Mouse (Mus musculus) hindbrain, embryonic 12.5 days (tissue): ENCODE measurements around the gene Ccdc130. TPM values are rescaled to one million over a fixed set of nuclear protein-coding genes. Genes with fewer than 3 reads are reported as not detected.

ENCODE experiments used
- ATAC-seq: fragments of 200-750 bp; cut with Nextera tagmentation; 2 replicates; pipeline ENCODE4 v1.8.0; 2017; ENCODE audit warnings: moderate TSS enrichment; ENCODE audit not compliant: low FRiP score
- H3K27ac ChIP-seq: fragments of 300-500 bp; sonication (generic); 2 replicates; pipeline ENCODE4 v1.5.1; 2016; ENCODE audit warnings: mild to moderate bottlenecking
- H3K27me3 ChIP-seq: fragments of 300-500 bp; sonication (generic); 2 replicates; pipeline ENCODE4 v1.6.1; 2016; ENCODE audit warnings: mild to moderate bottlenecking
- H3K36me3 ChIP-seq: fragments of 300-500 bp; sonication (generic); 2 replicates; pipeline ENCODE4 v1.6.1; 2016; ENCODE audit warnings: mild to moderate bottlenecking
- H3K4me1 ChIP-seq: fragments of 300-500 bp; sonication (generic); 2 replicates; pipeline ENCODE4 v1.6.1; 2016
- H3K4me2 ChIP-seq: fragments of 300-500 bp; sonication (generic); replicated peaks from 2 replicates; pipeline ENCODE4 v1.6.1; 2016; ENCODE audit warnings: mild to moderate bottlenecking
- H3K4me3 ChIP-seq: fragments of 300-500 bp; sonication (generic); 2 replicates; pipeline ENCODE4 v1.5.1; 2016; ENCODE audit warnings: mild to moderate bottlenecking
- H3K9ac ChIP-seq: fragments of 300-500 bp; sonication (generic); 2 replicates; pipeline ENCODE4 v1.6.1; 2016; ENCODE audit warnings: mild to moderate bottlenecking, moderate library complexity
- H3K9me3 ChIP-seq: fragments of 300-500 bp; sonication (generic); replicated peaks from 2 replicates; pipeline ENCODE4 v1.6.1; 2016; ENCODE audit warnings: mild to moderate bottlenecking
- WGBS: fragments of 180-500 bp; shearing (Covaris S2); methylation state at CpG from one replicate; pipeline ENCODE4 v1.1.7; 2016; 5-methylcytosine and 5-hydroxymethylcytosine counted together
- polyA plus RNA-seq: library from polyadenylated mRNA; unstranded; fragments of >200 nt; fragmentation: Nextera tagmentation; extraction: Ambion mirVana; gene quantifications from 2 replicates; pipeline ENCODE4 v1.2.1, GENCODE M21; 2016

Ccdc130 gene
- polyA plus RNA-seq, 1 experiment from 2014 or later = 22.0 TPM

DNA sequence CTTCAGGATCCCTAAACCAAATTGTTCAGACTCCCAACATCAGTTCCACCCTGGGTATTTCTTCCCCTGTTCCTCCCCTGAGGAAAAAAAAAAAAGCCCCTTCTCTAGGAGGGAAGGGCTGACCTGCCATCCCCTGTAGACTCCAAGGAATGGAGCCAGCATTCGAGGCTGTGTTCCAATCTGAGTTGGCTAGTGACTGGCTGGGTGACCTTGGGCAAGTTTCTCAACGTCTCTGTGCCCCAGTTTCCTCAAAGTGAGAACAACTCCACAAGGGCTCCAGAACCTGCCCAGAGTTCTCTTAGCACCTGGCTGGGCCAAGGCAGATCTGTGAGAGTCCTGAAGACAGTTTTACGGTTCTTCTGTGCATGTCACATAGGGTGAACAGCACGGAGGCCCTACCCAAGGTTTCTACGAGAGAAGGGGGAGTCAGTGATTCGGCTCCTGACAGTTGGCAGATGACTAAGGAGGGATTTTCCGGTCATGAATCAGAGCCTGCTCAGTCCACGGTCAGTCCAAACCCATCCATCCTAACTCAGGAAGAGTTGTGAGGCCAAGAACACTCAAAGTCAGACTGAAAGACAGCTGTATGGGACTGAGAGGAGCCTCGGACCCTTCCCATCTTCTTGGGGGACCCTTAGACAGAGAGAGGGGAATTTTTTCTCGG, 34.3 kb downstream of the Ccdc130 start:
- H3K9me3 ChIP-seq = no peaks in the 10 kb centered on the region
- H3K4me3 ChIP-seq = peak overlapping the region; percentile 94
- peak overlapping the region; percentile 92 for H3K4me2 ChIP-seq

DNA sequence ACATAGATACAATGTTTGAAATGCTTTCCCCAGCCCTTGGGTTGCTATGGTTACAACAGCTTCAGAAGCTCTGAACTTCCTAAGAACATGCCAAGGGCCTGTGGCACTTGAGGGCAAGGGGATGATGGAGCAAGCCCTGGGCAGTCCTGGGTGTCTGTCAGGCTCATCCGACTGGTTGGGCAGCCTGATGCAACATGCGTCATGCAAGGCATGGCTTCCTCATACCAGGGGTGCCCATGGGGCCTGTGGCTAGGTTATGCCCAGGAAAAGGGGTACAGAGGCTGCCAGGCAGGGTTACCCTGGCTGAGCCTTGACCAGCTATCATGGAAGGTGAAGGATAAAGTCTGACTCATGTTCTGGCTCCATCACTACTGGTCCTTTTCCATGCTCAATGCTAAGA, 37.1 kb downstream of the Ccdc130 start:
- Histone ChIP-seq H3K27ac (no peak overlapping the region), H3K36me3 (peaks cover 63% of the 10 kb centered on the region), H3K27me3 (no peaks in the 10 kb centered on the region), H3K4me1 (peaks cover 27% of the 10 kb centered on the region), H3K9ac (no peak overlapping the region), H3K4me3 (no peak overlapping the region), H3K4me2 (no peak overlapping the region), H3K9me3 (no peaks in the 10 kb centered on the region)
- WGBS = 95% methylated on average over 2 of the region's 2 CpGs
- ATAC-seq = no peak

More for the DNA sequence above, 34.3 kb downstream of the Ccdc130 start:
- Histone ChIP-seq H3K9ac (peak overlapping the region; percentile 99), H3K27me3 (no peaks in the 10 kb centered on the region), H3K4me1 (peaks cover 28% of the 10 kb centered on the region), H3K27ac (no peak overlapping the region), H3K36me3 (peaks cover 35% of the 10 kb centered on the region)
- WGBS = 35% methylated on average over 10 of the region's 10 CpGs
- ATAC-seq = no peak

DNA sequence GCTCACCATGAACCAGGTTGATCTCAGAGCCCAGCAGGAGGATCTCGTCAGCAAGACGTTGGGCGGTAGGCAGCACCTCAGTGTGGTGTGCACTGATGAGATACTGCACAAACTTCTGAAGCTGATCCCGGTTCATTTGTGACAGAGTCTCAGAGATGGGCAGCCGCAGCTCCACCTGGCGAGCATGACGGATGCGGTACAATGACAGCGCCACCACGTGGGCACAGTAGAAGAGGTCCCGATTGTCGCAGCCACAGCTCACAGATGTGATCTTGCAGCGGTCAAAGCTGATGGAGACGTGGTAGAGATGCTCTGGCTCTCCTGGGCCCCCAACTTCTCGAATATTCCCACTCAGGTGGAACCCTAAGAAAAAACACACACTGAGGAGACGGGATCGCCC, 39.4 kb downstream of the Ccdc130 start:
- Histone ChIP-seq H3K9ac (no peak overlapping the region), H3K4me3 (no peak overlapping the region), H3K9me3 (no peaks in the 10 kb centered on the region), H3K27me3 (no peaks in the 10 kb centered on the region), H3K4me2 (no peak overlapping the region), H3K36me3 (peaks cover 85% of the 10 kb centered on the region), H3K4me1 (peaks cover 16% of the 10 kb centered on the region), H3K27ac (no peak overlapping the region)
- 81% methylated on average over 17 of the region's 17 CpGs for WGBS
- ATAC-seq = no peak

DNA sequence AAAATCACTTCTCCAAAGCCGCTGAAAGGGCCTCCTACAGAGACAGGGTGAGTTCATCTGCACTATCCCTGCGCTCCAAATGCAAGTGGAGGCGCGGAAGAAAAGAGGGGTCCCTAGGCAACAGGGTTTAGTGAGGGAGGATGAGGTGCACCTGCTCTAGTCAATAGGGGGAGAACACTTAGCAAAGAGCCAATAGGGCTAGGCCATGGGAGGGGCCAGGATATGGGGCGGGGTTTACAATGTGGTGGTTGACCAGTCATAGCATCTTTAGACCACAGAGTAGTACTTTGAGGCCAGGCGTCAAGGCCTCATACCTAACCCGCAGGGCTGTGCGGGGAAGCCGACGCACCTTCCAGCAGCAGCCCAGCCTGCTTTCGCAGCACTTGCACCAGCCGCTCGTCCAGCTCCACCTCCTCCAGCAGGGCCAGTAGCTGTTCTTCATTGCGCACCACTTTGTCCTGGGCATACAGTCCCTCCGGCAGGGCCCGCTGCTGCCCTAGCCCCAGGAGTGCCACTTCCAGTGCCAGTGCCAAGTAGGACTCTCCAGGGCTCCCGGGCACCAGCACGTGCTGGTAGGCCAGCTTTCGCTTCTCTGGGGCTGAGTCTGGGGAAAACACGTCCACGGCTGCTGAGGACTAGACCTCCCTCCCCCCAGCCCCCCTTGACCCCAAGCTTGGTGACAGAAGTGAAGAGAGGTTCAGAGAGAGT, 46.7 kb downstream of the Ccdc130 start:
- Histone ChIP-seq H3K4me3 (no peak overlapping the region), H3K27ac (no peak overlapping the region), H3K9ac (no peak overlapping the region), H3K36me3 (peaks cover 97% of the 10 kb centered on the region), H3K4me2 (no peak overlapping the region), H3K27me3 (no peaks in the 10 kb centered on the region), H3K9me3 (no peaks in the 10 kb centered on the region), H3K4me1 (no peaks in the 10 kb centered on the region)
- no peak for ATAC-seq
- WGBS = 82% methylated on average over 21 of the region's 21 CpGs

DNA sequence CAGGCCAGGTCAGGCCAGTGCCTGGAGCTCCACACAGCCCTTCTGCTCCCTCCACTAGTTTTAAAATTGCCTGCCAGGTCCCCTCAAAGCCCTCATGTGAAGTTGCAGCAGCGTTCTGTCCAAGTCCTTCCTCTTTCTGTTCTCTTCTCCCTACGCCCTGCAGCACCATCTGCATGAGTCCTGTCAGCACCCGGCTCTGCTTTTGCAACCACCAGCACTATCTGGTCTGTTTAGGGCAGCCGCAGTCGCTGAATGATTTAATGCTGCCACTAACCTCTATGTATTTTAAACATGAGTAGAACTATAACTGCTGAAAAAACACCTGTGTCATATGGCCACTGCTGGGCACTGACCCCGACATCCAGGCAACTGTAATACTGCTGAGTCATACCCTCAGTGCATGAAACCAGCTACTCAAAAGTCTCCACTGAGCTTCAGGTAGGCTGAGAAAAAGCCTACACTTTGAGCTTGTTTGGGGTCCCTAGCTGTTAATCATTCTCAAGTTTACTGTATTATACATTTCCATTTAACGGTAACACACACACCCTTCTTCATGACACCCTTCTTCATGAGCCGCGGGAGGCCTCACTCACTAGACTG, 47.5 kb downstream of the Ccdc130 start:
- H3K9me3 ChIP-seq = no peaks in the 10 kb centered on the region
- no peaks in the 10 kb centered on the region for H3K27me3 ChIP-seq
- no peak overlapping the region for H3K9ac ChIP-seq
- no peak overlapping the region for H3K4me2 ChIP-seq
- H3K27ac ChIP-seq = no peak overlapping the region
- no peak for ATAC-seq
- H3K4me1 ChIP-seq = no peaks in the 10 kb centered on the region
- WGBS = 94% methylated on average over 9 of the region's 9 CpGs
- no peak overlapping the region for H3K4me3 ChIP-seq
- peaks cover 98% of the 10 kb centered on the region for H3K36me3 ChIP-seq

DNA sequence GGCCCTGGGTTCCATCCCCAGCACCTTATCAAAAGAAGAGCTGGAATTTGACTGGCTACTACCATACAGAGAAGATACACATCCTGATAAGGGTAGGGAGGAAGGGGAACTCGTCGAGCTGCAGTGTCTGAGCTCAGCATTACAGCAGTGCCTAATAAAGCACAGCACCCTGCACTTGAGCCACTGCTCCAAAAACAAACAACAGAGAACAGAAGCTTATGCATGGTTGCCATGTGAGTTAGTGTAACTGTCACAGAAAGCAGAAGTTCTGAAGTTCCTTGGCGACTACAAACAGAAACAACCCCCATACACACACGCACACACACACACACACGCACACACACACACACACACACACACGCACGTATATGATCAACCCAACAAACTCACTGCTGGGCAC, 50.1 kb downstream of the Ccdc130 start:
- 90% methylated on average over 7 of the region's 7 CpGs for WGBS
- no peak overlapping the region for H3K4me3 ChIP-seq
- H3K27ac ChIP-seq = no peak overlapping the region
- no peak overlapping the region for H3K4me2 ChIP-seq
- no peaks in the 10 kb centered on the region for H3K9me3 ChIP-seq
- no peaks in the 10 kb centered on the region for H3K27me3 ChIP-seq
- H3K36me3 ChIP-seq = peaks cover 98% of the 10 kb centered on the region
- H3K9ac ChIP-seq = no peak overlapping the region
- ATAC-seq = no peak
- H3K4me1 ChIP-seq = no peaks in the 10 kb centered on the region

- Histone ChIP-seq H3K9me3 (no peaks in the 10 kb centered on the region), H3K36me3 (peaks cover 98% of the 10 kb centered on the region), H3K4me2 (no peak overlapping the region), H3K9ac (no peak overlapping the region), H3K27me3 (no peaks in the 10 kb centered on the region), H3K4me3 (no peak overlapping the region), H3K4me1 (no peaks in the 10 kb centered on the region), H3K27ac (no peak overlapping the region)
- no peak for ATAC-seq
- 95% methylated on average over 5 of the region's 5 CpGs for WGBS
These were observed 52.0 kb downstream of the Ccdc130 start for GRCm38 (mm10) chr8:84218143-84218542.

- H3K4me1 ChIP-seq = no peaks in the 10 kb centered on the region
- no peak for ATAC-seq
- H3K4me3 ChIP-seq = no peak overlapping the region
- no peak overlapping the region for H3K9ac ChIP-seq
- no peak overlapping the region for H3K27ac ChIP-seq
- no peaks in the 10 kb centered on the region for H3K9me3 ChIP-seq
- H3K27me3 ChIP-seq = no peaks in the 10 kb centered on the region
- no peak overlapping the region for H3K4me2 ChIP-seq
- H3K36me3 ChIP-seq = peaks cover 98% of the 10 kb centered on the region
- 99% methylated on average over 11 of the region's 11 CpGs for WGBS
These were observed 53.0 kb downstream of the Ccdc130 start for GRCm38 (mm10) chr8:84217206-84217605.

GRCm38 (mm10) chr8:84213277-84213676, 56.9 kb downstream of the Ccdc130 start:
- no peaks in the 10 kb centered on the region for H3K27me3 ChIP-seq
- no peak overlapping the region for H3K4me3 ChIP-seq
- WGBS = 92% methylated on average over 4 of the region's 4 CpGs
- H3K36me3 ChIP-seq = peaks cover 78% of the 10 kb centered on the region
- no peaks in the 10 kb centered on the region for H3K9me3 ChIP-seq
- no peak overlapping the region for H3K27ac ChIP-seq
- no peak overlapping the region for H3K4me2 ChIP-seq
- peaks cover 18% of the 10 kb centered on the region for H3K4me1 ChIP-seq
- no peak for ATAC-seq
- H3K9ac ChIP-seq = no peak overlapping the region

GRCm38 (mm10) chr8:84211881-84212563, 58.2 kb downstream of the Ccdc130 start:
- no peak overlapping the region for H3K4me2 ChIP-seq
- H3K27me3 ChIP-seq = no peaks in the 10 kb centered on the region
- ATAC-seq = no peak
- H3K9me3 ChIP-seq = no peaks in the 10 kb centered on the region
- H3K4me1 ChIP-seq = peaks cover 26% of the 10 kb centered on the region
- H3K27ac ChIP-seq = no peak overlapping the region
- H3K4me3 ChIP-seq = no peak overlapping the region
- 91% methylated on average over 31 of the region's 31 CpGs for WGBS
- H3K9ac ChIP-seq = no peak overlapping the region
- peaks cover 65% of the 10 kb centered on the region for H3K36me3 ChIP-seq

DNA sequence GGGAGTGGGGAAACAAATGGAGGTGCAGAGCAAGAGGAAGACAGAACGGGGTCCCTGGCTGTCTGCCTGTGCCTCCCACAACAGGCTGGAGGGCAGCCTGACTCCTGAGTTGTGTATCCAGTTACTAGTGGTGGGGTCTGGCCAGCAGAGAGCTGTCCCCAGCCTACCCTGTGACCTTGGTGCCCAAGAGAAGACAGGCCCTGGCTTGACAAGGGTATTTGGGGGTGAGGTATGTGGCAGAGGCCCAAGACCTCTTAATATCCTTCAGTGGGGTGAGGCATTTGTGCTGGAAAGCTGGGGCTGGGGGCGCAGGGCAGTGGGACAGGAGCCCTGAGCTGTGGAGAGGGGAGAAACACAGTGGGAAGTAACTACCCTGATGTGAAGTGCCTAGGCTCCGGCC, 59.0 kb downstream of the Ccdc130 start:
- Histone ChIP-seq H3K4me3 (no peak overlapping the region), H3K27me3 (no peaks in the 10 kb centered on the region), H3K9me3 (no peaks in the 10 kb centered on the region), H3K4me2 (no peak overlapping the region), H3K27ac (peak overlapping the region; percentile 23; the same call in 1 of the 2 replicates), H3K4me1 (peaks cover 26% of the 10 kb centered on the region), H3K36me3 (peaks cover 57% of the 10 kb centered on the region), H3K9ac (no peak overlapping the region)
- no peak for ATAC-seq
- 92% methylated on average over 3 of the region's 3 CpGs for WGBS

DNA sequence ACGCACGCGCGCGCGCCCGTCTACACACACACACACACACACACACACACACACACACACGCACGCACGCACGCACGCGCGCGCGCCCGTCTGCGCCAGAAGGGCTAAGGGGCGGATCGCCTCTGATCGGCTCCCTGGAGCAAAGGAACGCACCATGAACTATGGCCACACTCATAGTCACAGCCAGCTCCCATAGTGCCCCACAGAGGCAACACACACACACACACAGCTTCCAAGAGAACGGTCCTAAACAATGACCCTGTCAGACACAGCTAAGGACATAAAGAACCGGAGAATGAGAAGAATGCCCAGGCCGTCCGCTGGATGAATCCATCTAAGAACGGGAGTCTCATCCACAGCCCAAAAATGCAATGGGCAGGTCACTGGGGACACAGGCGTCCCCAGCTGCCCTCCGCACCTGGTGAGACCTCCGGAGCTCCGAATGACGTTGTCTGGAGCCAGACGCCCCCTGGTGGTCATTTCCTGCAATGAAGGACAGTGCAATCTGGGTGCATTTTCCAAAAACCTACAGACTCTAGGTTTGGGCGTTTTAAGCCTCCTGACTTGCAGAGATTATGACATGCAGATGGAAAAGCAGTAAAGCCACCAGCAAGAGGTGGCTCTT, 59.9 kb downstream of the Ccdc130 start:
- H3K36me3 ChIP-seq = peaks cover 48% of the 10 kb centered on the region
- peak overlapping the region; percentile 20; the same call in 1 of the 2 replicates for H3K9ac ChIP-seq
- WGBS = 42% methylated on average over 26 of the region's 34 CpGs
- H3K27ac ChIP-seq = no peak overlapping the region
- peak; percentile 37 for ATAC-seq
- H3K27me3 ChIP-seq = no peaks in the 10 kb centered on the region
- H3K4me2 ChIP-seq = 0 out of 2 replicates have a peak overlapping the region, but pooled peaks have one; percentile 22
- peaks cover 26% of the 10 kb centered on the region for H3K4me1 ChIP-seq
- no peak overlapping the region for H3K4me3 ChIP-seq
- no peaks in the 10 kb centered on the region for H3K9me3 ChIP-seq
